Mouse (Mus musculus): ENCODE data around the gene Lmntd1.

The Lmntd1 gene

GRCm38 (mm10) chr6:145433897-145434296 lies 180.2 kb downstream of the Lmntd1 start:
- no peak for ATAC-seq (ENCODE audit: low TSS enrichment)

- no peak for ATAC-seq (ENCODE audit: low TSS enrichment)
Observed at GRCm38 (mm10) chr6:145432711-145433708, 181.1 kb downstream of the Lmntd1 start.

- peak; percentile 50; the same call in 1 of the 2 replicates for ATAC-seq (ENCODE audit: low TSS enrichment)
Observed at GRCm38 (mm10) chr6:145431747-145432146, 182.4 kb downstream of the Lmntd1 start.

GRCm38 (mm10) chr6:145427411-145427810 lies 186.7 kb downstream of the Lmntd1 start:
- ATAC-seq (ENCODE audit: low TSS enrichment) = peak; percentile 25; the same call in 1 of the 2 replicates

GRCm38 (mm10) chr6:145426501-145426900 lies 187.6 kb downstream of the Lmntd1 start:
- ATAC-seq (ENCODE audit: low TSS enrichment) = no peak

GRCm38 (mm10) chr6:145424156-145424555 lies 190.0 kb downstream of the Lmntd1 start:
- no peak for ATAC-seq (ENCODE audit: low TSS enrichment)

- ATAC-seq (ENCODE audit: low TSS enrichment) = peak; percentile 92
Observed at GRCm38 (mm10) chr6:145423484-145423883, 190.6 kb downstream of the Lmntd1 start.

- no peak for ATAC-seq (ENCODE audit: low TSS enrichment)
Observed at GRCm38 (mm10) chr6:145421666-145422065, 192.5 kb downstream of the Lmntd1 start.

GRCm38 (mm10) chr6:145420407-145420806 lies 193.7 kb downstream of the Lmntd1 start:
- ATAC-seq (ENCODE audit: low TSS enrichment) = no peak

- ATAC-seq (ENCODE audit: low TSS enrichment) = no peak
Observed at GRCm38 (mm10) chr6:145418856-145419255, 195.3 kb downstream of the Lmntd1 start.

- no peak for ATAC-seq (ENCODE audit: low TSS enrichment)
Observed at GRCm38 (mm10) chr6:145417720-145418440, 196.2 kb downstream of the Lmntd1 start.

- ATAC-seq (ENCODE audit: low TSS enrichment) = no peak
Observed at GRCm38 (mm10) chr6:145417014-145417719, 197.0 kb downstream of the Lmntd1 start.

GRCm38 (mm10) chr6:145404369-145405051 lies 209.6 kb downstream of the Lmntd1 start:
- no peak for ATAC-seq (ENCODE audit: low TSS enrichment)

GRCm38 (mm10) chr6:145401140-145401539 lies 213.0 kb downstream of the Lmntd1 start:
- ATAC-seq (ENCODE audit: low TSS enrichment) = no peak

GRCm38 (mm10) chr6:145397881-145398280 lies 216.2 kb downstream of the Lmntd1 start:
- no peak for ATAC-seq (ENCODE audit: low TSS enrichment)

- 0 out of 2 replicates have a peak, but pooled peaks have one; percentile 47 for ATAC-seq (ENCODE audit: low TSS enrichment)
Observed at GRCm38 (mm10) chr6:145396534-145396933, 217.6 kb downstream of the Lmntd1 start.

GRCm38 (mm10) chr6:145390421-145390820 lies 223.7 kb downstream of the Lmntd1 start:
- ATAC-seq (ENCODE audit: low TSS enrichment) = no peak

GRCm38 (mm10) chr6:145389904-145390303 lies 224.2 kb downstream of the Lmntd1 start:
- peak; percentile 89 for ATAC-seq (ENCODE audit: low TSS enrichment)

- ATAC-seq (ENCODE audit: low TSS enrichment) = peak; percentile 90
Observed at GRCm38 (mm10) chr6:145387378-145387777, 226.7 kb downstream of the Lmntd1 start.

- no peak for ATAC-seq (ENCODE audit: low TSS enrichment)
Observed at GRCm38 (mm10) chr6:145382586-145383380, 231.3 kb downstream of the Lmntd1 start.

Measured in frontal cortex, adult (tissue).